7 mouse cellular contexts compared by ENCODE assay signal in the genomic region with DNA sequence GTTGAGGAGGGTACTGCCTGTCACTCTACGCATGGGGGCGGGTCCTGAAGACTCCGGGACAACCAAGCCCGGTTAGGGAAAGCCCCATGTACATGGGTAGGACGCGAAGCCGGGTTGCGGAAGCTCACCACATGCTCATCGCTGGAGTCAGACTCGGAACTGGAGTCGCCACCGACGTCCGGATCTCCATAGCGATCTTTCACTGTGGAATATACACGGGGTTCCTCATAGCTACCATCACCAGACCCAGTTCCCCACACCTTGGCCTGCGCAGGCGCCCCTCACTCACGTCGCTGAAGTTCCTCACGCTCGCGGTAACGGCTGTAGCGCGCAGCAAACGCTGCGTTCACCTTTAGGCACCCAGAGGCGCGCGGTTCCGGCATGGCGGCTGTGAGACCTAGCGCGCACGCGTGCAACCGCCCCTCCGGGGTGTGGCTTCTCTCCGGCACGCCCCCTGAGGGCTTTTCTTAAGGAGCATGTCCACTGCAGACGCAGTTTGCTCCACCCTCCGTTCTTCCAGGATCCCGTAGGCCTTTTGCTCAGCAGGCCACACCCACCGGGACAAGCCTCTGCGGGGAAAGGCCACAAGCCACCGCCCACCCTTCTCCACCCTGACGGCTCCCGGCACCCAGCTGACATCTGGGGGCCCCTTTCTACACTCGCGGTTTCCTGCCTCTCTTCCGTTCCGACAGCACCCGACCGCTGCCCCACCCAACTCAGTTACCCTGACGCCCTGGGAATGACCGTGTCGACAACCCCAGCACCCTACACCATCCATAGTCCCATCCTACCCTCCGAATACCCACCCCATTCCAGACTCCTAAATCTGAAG. TPM values are rescaled to one million over a fixed set of nuclear protein-coding genes. Genes with fewer than 3 reads are reported as not detected.
DNase-seq lines count a peak whose midpoint lies in the region; ATAC-seq lines count a peak whose summit lies in the region.

A gene (minus strand): TSS at position 399 of the 832 bp plus-strand sequence.

- H3K4me3 ChIP-seq in embryonic facial prominence, embryonic 12.5 days = peak within 1 kb of the TSS; percentile 78
- peak within 1 kb of the TSS; percentile 82 for H3K4me3 ChIP-seq in limb, embryonic 11.5 days (ENCODE audit: low read depth, low read length)
- peak within 1 kb of the TSS; percentile 78 for H3K4me3 ChIP-seq in midbrain, embryonic 14.5 days (replicated peaks; ENCODE audit: low read depth, low read length)

- H3K4me2 ChIP-seq in embryonic facial prominence, embryonic 12.5 days (replicated peaks) = peak within 1 kb of the TSS; percentile 86
- H3K4me2 ChIP-seq in limb, embryonic 11.5 days (ENCODE audit: low read depth, severe bottlenecking) = peak within 1 kb of the TSS; percentile 81
- H3K4me2 ChIP-seq in midbrain, embryonic 14.5 days (ENCODE audit: low read length) = peak within 1 kb of the TSS; percentile 84

- peak; percentile 97 for DNase-seq in adrenal gland, postnatal 25 days
- DNase-seq in heart, adult 11 months = peak; percentile 100
- DNase-seq in kidney, adult 18-20 months = peak; percentile 99
- peak; percentile 97 for DNase-seq in limb, embryonic 11.5 days (ENCODE audit: low spot score)
- peak; percentile 99 for DNase-seq in midbrain, embryonic 14.5 days
- peak; percentile 95 to 97 for DNase-seq in spleen, adult 18-20 months

- H3K4me1 ChIP-seq in embryonic facial prominence, embryonic 12.5 days = peaks cover 27% of the 10 kb centered on the region
- peaks cover 12% of the 10 kb centered on the region for H3K4me1 ChIP-seq in limb, embryonic 11.5 days (ENCODE audit: control insufficient read depth, insufficient read depth, low read length)
- H3K4me1 ChIP-seq in midbrain, embryonic 14.5 days (ENCODE audit: control insufficient read depth, insufficient read depth, low read length) = peaks cover 33% of the 10 kb centered on the region

- peak within 1 kb of the TSS; percentile 66 for H3K9ac ChIP-seq in embryonic facial prominence, embryonic 12.5 days
- H3K9ac ChIP-seq in limb, embryonic 11.5 days (ENCODE audit: low read length) = peak within 1 kb of the TSS; percentile 75
- H3K9ac ChIP-seq in midbrain, embryonic 14.5 days (replicated peaks; ENCODE audit: low read length) = peak within 1 kb of the TSS; percentile 59

- H3K27ac ChIP-seq in embryonic facial prominence, embryonic 12.5 days = peak within 1 kb of the TSS; percentile 77
- H3K27ac ChIP-seq in limb, embryonic 11.5 days (replicated peaks; ENCODE audit: low read depth, low read length) = peak within 1 kb of the TSS; percentile 26; the same call in 1 of the 2 replicates
- peak within 1 kb of the TSS; percentile 86 for H3K27ac ChIP-seq in midbrain, embryonic 14.5 days (replicated peaks; ENCODE audit: low read depth, low read length)

- H3K27me3 ChIP-seq in embryonic facial prominence, embryonic 12.5 days = no peaks in the 10 kb centered on the region
- H3K27me3 ChIP-seq in limb, embryonic 11.5 days (ENCODE audit: control insufficient read depth, insufficient read depth, low read length) = no peaks in the 10 kb centered on the region
- no peaks in the 10 kb centered on the region for H3K27me3 ChIP-seq in midbrain, embryonic 14.5 days (ENCODE audit: control insufficient read depth, insufficient read depth, low read length)

- peaks cover 18% of the 10 kb centered on the region for H3K36me3 ChIP-seq in embryonic facial prominence, embryonic 12.5 days
- peaks cover 8% of the 10 kb centered on the region; the same call in 1 of the 2 replicates for H3K36me3 ChIP-seq in limb, embryonic 11.5 days (ENCODE audit: control insufficient read depth, insufficient read depth, low read length)
- peaks cover 18% of the 10 kb centered on the region for H3K36me3 ChIP-seq in midbrain, embryonic 14.5 days (ENCODE audit: control insufficient read depth, insufficient read depth, low read length)

- ATAC-seq in embryonic facial prominence, embryonic 12.5 days (ENCODE audit: insufficient number of reproducible peaks, insufficient read depth, low FRiP score, low TSS enrichment) = peak; percentile 67
- peak; percentile 67 for ATAC-seq in limb, embryonic 11.5 days (ENCODE audit: insufficient number of reproducible peaks, low FRiP score, low TSS enrichment, low read depth)
- peak; percentile 78 for ATAC-seq in midbrain, embryonic 14.5 days (ENCODE audit: low FRiP score, low TSS enrichment)

- WGBS in embryonic facial prominence, embryonic 12.5 days = 1% methylated on average over 59 of the region's 59 CpGs
- WGBS in limb, embryonic 11.5 days = under 1% methylated on average over 59 of the region's 59 CpGs
- 1% methylated on average over 59 of the region's 59 CpGs for WGBS in midbrain, embryonic 14.5 days

- H3K9me3 ChIP-seq in embryonic facial prominence, embryonic 12.5 days = no peaks in the 10 kb centered on the region
- H3K9me3 ChIP-seq in limb, embryonic 11.5 days (ENCODE audit: control insufficient read depth, low read length) = no peaks in the 10 kb centered on the region
- no peaks in the 10 kb centered on the region for H3K9me3 ChIP-seq in midbrain, embryonic 14.5 days (ENCODE audit: control insufficient read depth, low read length)

RNA-seq across cellular contexts. Expression of the gene that starts here (rescaled TPM):
- total RNA-seq in adrenal gland, postnatal 25 days (2021) = 34.7 and 48.1 TPM in 2 replicates
- 16.8 and 17.9 TPM in 2 replicates for polyA plus RNA-seq in embryonic facial prominence, embryonic 12.5 days (2016; fragmentation: Nextera tagmentation; extraction: Ambion mirVana)
- polyA plus RNA-seq in limb, embryonic 11.5 days (2014; fragmentation: Nextera tagmentation; extraction: Ambion mirVana) = 14.1 and 16.2 TPM in 2 replicates
- polyA plus RNA-seq in midbrain, embryonic 14.5 days (2014; fragmentation: Nextera tagmentation; extraction: Ambion mirVana) = 12.9 and 16.9 TPM in 2 replicates

Comparison
In these comparisons a context has a peak if more than half of its experiments do, and no peak if none do; other contexts are left out.
1. Peak in every context shown above with its lines: DNase-seq, ATAC-seq, H3K4me3 ChIP-seq and H3K27ac ChIP-seq.
2. H3K27ac ChIP-seq: peak in every context shown above with its lines; median percentile 86 in midbrain, embryonic 14.5 days; 77 in embryonic facial prominence, embryonic 12.5 days; 26 in limb, embryonic 11.5 days.